ENCODE assay signal across 8 mouse cellular contexts in genomic region chr14:45690520-45691246, GRCm38 (mm10). TPM values are rescaled to one million over a fixed set of nuclear protein-coding genes. Genes with fewer than 3 reads are reported as not detected.
A peak's percentile ranks its signal among the peaks of the same experiment; 100 is the strongest.
DNase-seq lines count a peak whose midpoint lies in the region; ATAC-seq and TF ChIP-seq lines count a peak whose summit lies in the region.

No protein-coding gene starts in this region.

- no peaks in the 10 kb centered on the region for H3K9me3 ChIP-seq in heart, embryonic 13.5 days
- H3K9me3 ChIP-seq in kidney, postnatal 0 days (replicated peaks; ENCODE audit: low read length), result no peaks in the 10 kb centered on the region
- no peaks in the 10 kb centered on the region for H3K9me3 ChIP-seq in liver, embryonic 11.5 days (ENCODE audit: control insufficient read depth, low read length)
- H3K9me3 ChIP-seq in stomach, embryonic 16.5 days (replicated peaks; ENCODE audit: control insufficient read depth, low read length), result no peaks in the 10 kb centered on the region

- peak overlapping the region; percentile 67 for H3K4me3 ChIP-seq in heart, embryonic 13.5 days
- peak overlapping the region; percentile 45 for H3K4me3 ChIP-seq in kidney, postnatal 0 days (replicated peaks; ENCODE audit: low read depth, low read length)
- peak overlapping the region; percentile 50 for H3K4me3 ChIP-seq in liver, embryonic 11.5 days (ENCODE audit: low read depth, low read length)
- peak overlapping the region; percentile 55 for H3K4me3 ChIP-seq in stomach, embryonic 16.5 days (replicated peaks; ENCODE audit: low read length)

- DNase-seq in CD4-positive, CD25-positive, alpha-beta regulatory T cell, adult 2 months (ENCODE audit: low read depth, low spot score), result peak; percentile 65
- peak; percentile 83 for DNase-seq in brain, embryonic 14.5 days (ENCODE audit: low read depth)
- peak; percentile 70 for DNase-seq in kidney, postnatal 0 days (ENCODE audit: low spot score)
- DNase-seq in liver, embryonic 11.5 days (ENCODE audit: low spot score), result peak; percentile 67
- DNase-seq in naive thymus-derived CD4-positive, alpha-beta T cell, adult 2 months (ENCODE audit: low read depth), result peak; percentile 67

- TF ChIP-seq POLR2A in brain, embryonic 14.5 days (IDR thresholded peaks at IDR 0.05; ENCODE audit: borderline replicate concordance, extremely low read depth, insufficient read depth, insufficient read length, poor library complexity, severe bottlenecking), result no peak

- peak; percentile 73; the same call in 1 of the 2 replicates for TF ChIP-seq CTCF in brain, embryonic 14.5 days (IDR thresholded peaks at IDR 0.05; ENCODE audit: borderline replicate concordance, extremely low read depth, insufficient read depth, insufficient read length)
- peak; percentile 73 for TF ChIP-seq CTCF in kidney, postnatal 0 days (IDR thresholded peaks at IDR 0.05; ENCODE audit: low read depth)

- H3K4me1 ChIP-seq in heart, embryonic 13.5 days, result peaks cover 9% of the 10 kb centered on the region; the same call in 1 of the 2 replicates
- no peaks in the 10 kb centered on the region for H3K4me1 ChIP-seq in kidney, postnatal 0 days (replicated peaks; ENCODE audit: insufficient read depth, low read length)
- peaks cover 5% of the 10 kb centered on the region for H3K4me1 ChIP-seq in liver, embryonic 11.5 days (replicated peaks; ENCODE audit: control insufficient read depth, insufficient read depth, low read length)
- H3K4me1 ChIP-seq in stomach, embryonic 16.5 days (ENCODE audit: control insufficient read depth, insufficient read depth, low read length), result no peaks in the 10 kb centered on the region

- under 1% methylated on average over 16 of the region's 16 CpGs for WGBS in heart, embryonic 13.5 days
- 2% methylated on average over 16 of the region's 16 CpGs for WGBS in kidney, postnatal 0 days
- under 1% methylated on average over 16 of the region's 16 CpGs for WGBS in liver, embryonic 11.5 days
- WGBS in stomach, embryonic 16.5 days, result under 1% methylated on average over 16 of the region's 16 CpGs

- peak; percentile 60 for ATAC-seq in erythroblast, adult 5-6 weeks (replicated peaks; ENCODE audit: low FRiP score, poor library complexity, severe bottlenecking)
- peak; percentile 76; the same call in 1 of the 2 replicates for ATAC-seq in heart, embryonic 13.5 days (ENCODE audit: extremely low read depth, insufficient number of reproducible peaks, low FRiP score, low TSS enrichment)
- peak; percentile 90 for ATAC-seq in kidney, postnatal 0 days (replicated peaks; ENCODE audit: low FRiP score, low read depth)
- ATAC-seq in liver, embryonic 11.5 days (replicated peaks; ENCODE audit: low FRiP score), result peak; percentile 63
- ATAC-seq in stomach, embryonic 16.5 days (ENCODE audit: insufficient read depth, low FRiP score), result peak; percentile 50; the same call in 1 of the 2 replicates

- H3K36me3 ChIP-seq in heart, embryonic 13.5 days, result no peaks in the 10 kb centered on the region
- no peaks in the 10 kb centered on the region for H3K36me3 ChIP-seq in kidney, postnatal 0 days (ENCODE audit: insufficient read depth, low read length)
- no peaks in the 10 kb centered on the region; the same call in 1 of the 2 replicates for H3K36me3 ChIP-seq in liver, embryonic 11.5 days (ENCODE audit: control insufficient read depth, insufficient read depth, low read length)
- H3K36me3 ChIP-seq in stomach, embryonic 16.5 days (ENCODE audit: control insufficient read depth, insufficient read depth, low read length), result no peaks in the 10 kb centered on the region

- peak overlapping the region; percentile 77 for H3K4me2 ChIP-seq in heart, embryonic 13.5 days
- peak overlapping the region; percentile 76 for H3K4me2 ChIP-seq in kidney, postnatal 0 days (ENCODE audit: low read length)
- H3K4me2 ChIP-seq in liver, embryonic 11.5 days, result peak overlapping the region; percentile 74
- H3K4me2 ChIP-seq in stomach, embryonic 16.5 days (ENCODE audit: low read depth, low read length), result peak overlapping the region; percentile 62

- no peak overlapping the region for H3K27ac ChIP-seq in heart, embryonic 13.5 days (replicated peaks)
- H3K27ac ChIP-seq in kidney, postnatal 0 days, result peak overlapping the region; percentile 65
- H3K27ac ChIP-seq in liver, embryonic 11.5 days (ENCODE audit: low read depth, low read length), result no peak overlapping the region
- H3K27ac ChIP-seq in stomach, embryonic 16.5 days (ENCODE audit: low read length), result no peak overlapping the region

- H3K9ac ChIP-seq in heart, embryonic 13.5 days, result peak overlapping the region; percentile 83
- H3K9ac ChIP-seq in kidney, postnatal 0 days (ENCODE audit: low read depth, low read length), result peak overlapping the region; percentile 55
- H3K9ac ChIP-seq in liver, embryonic 11.5 days (ENCODE audit: low read depth, low read length), result peak overlapping the region; percentile 57; the same call in 1 of the 2 replicates
- peak overlapping the region; percentile 73 for H3K9ac ChIP-seq in stomach, embryonic 16.5 days (ENCODE audit: low read length)

- H3K27me3 ChIP-seq in heart, embryonic 13.5 days (replicated peaks), result peaks cover 6% of the 10 kb centered on the region; the same call in 1 of the 2 replicates
- no peaks in the 10 kb centered on the region for H3K27me3 ChIP-seq in kidney, postnatal 0 days (ENCODE audit: insufficient read depth, low read length)
- no peaks in the 10 kb centered on the region for H3K27me3 ChIP-seq in liver, embryonic 11.5 days (replicated peaks; ENCODE audit: control insufficient read depth, insufficient read depth, low read length)
- no peaks in the 10 kb centered on the region for H3K27me3 ChIP-seq in stomach, embryonic 16.5 days (ENCODE audit: control insufficient read depth, insufficient read depth, low read length)

RNA-seq across cellular contexts. Expression of gene Ddhd1, which starts 32.7 kb away (rescaled TPM):
- polyA plus RNA-seq in brain, embryonic 14.5 days (2012; rRNA removed), result 38.7 and 47.3 TPM in 2 replicates
- total RNA-seq in erythroblast, adult 5-6 weeks (2015; ENCODE audit: low replicate concordance), result 42.1 and 42.8 TPM in 2 replicates
- total RNA-seq in erythroblast, adult 5-6 weeks (2017; ENCODE audit: low replicate concordance), result 89.2 and 151 TPM in 2 replicates
- 6.7 and 7.9 TPM in 2 replicates for polyA plus RNA-seq in heart, embryonic 13.5 days (2015; fragmentation: Nextera tagmentation; extraction: Ambion mirVana)
- 4.9 and 5.4 TPM in 2 replicates for polyA plus RNA-seq in kidney, postnatal 0 days (2015; fragmentation: Nextera tagmentation; extraction: Ambion mirVana)
- 10.2 and 11.1 TPM in 2 replicates for polyA plus RNA-seq in liver, embryonic 11.5 days (2014; fragmentation: Nextera tagmentation; extraction: Ambion mirVana)
- 4.3 and 5.2 TPM in 2 replicates for polyA plus RNA-seq in stomach, embryonic 16.5 days (2015; fragmentation: Nextera tagmentation; extraction: Ambion mirVana)
